Mouse (Mus musculus): ENCODE data around the gene Dscaml1.

The Dscaml1 gene

GRCm38 (mm10) chr9:45457200-45457599, 30.8 kb downstream of the Dscaml1 start:
- DNase-seq: no peak

- no peak for DNase-seq
Measured at GRCm38 (mm10) chr9:45458363-45458762, 31.9 kb downstream of the Dscaml1 start.

DNA sequence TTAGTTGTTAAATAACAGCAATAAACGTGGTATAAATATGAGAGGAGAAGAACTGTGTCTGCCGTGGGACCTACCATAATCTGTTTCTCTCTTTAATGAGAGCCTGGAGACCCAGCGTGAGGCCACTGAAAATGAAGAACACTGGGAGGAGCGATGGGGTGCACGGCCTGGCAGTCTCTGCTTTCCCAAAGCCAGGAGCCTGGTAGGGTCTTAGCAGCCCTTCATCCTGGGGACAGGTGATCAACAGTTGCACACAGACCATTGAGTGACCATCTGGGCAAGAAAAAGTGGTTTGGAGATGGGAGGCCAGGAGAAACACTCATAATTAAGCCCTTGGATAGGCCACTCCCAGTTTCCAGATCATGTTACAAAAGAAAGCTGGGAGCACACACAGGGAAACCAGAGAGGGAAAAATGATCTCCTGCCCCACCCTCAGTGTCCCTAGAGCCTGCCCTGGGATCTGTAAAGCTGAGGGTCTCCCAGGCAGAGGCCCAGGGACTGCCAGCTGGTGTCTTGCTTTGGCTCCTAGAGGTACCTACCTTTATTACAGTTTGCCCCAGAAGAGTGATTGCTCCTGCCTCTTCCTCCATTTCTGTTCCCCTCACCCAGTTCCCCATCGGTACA, 39.1 kb downstream of the Dscaml1 start:
- no peak for DNase-seq

DNA sequence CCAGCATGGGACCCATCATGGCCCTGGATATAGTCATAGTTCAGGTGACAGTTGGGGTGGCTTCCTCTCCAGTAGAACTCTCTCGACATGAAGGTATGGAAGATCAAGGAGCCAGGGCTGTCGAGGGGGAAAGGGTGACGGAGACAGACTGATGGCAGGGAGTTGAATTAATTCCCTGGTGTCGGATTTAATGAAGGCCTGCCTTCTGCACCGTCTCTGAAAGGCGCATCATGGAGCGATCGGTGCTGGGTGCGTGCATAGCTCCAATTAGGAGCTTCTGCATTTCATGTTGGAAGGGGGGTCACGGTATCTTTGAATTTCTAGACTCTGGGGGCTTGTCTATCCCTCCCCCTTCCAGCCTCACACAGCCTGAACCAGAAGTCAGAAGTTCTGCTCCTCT, 41.8 kb downstream of the Dscaml1 start:
- no peak for DNase-seq

- no peak for DNase-seq
Measured at GRCm38 (mm10) chr9:45470746-45471471, 44.5 kb downstream of the Dscaml1 start.

DNA sequence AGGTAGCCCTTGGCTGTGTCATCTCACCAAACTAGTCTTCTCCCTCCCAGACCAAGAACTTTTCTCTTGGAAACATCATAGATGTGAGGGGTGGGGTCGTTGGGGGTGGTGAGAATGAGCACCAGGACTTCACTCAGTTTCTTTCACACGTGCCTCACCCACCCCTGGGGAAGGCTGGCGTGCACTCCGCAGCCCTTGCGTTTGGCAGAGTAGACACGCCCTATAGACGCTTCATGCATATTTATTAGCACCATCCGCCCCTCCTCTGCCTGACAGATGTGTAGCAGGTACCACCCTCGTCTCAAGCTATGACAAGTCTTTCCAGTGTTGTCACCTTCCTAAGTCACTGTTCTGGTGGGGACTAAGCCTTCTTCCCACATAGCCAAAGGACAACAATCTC, 45.3 kb downstream of the Dscaml1 start:
- no peak for DNase-seq

GRCm38 (mm10) chr9:45474874-45475273, 48.4 kb downstream of the Dscaml1 start:
- no peak for DNase-seq

- no peak for DNase-seq
Measured at GRCm38 (mm10) chr9:45480936-45481335, 54.5 kb downstream of the Dscaml1 start.

GRCm38 (mm10) chr9:45486665-45487074, 60.2 kb downstream of the Dscaml1 start:
- no peak for DNase-seq

GRCm38 (mm10) chr9:45487179-45487801, 60.9 kb downstream of the Dscaml1 start:
- DNase-seq: no peak

DNA sequence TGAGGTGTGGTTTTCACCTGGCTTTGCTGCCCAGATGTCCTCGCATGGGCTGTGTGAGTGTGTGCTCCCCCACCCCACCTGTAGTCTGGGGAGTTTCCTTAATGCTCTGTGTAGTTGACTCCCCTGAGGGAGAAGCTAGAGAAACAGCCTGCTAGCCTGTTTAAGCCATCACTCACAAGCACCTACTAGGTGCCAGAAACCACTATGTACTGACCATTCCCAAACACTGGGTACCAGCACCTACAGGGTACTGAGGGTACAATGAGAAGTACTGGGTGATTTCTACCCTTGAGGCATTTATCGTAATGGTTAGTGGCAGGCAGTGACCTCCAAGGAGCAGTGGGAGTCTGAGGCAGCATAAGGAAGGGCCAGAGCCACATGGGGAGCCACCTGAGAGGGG, 64.5 kb downstream of the Dscaml1 start:
- DNase-seq: no peak

- DNase-seq: no peak
Measured at GRCm38 (mm10) chr9:45494889-45495288, 68.5 kb downstream of the Dscaml1 start.

DNA sequence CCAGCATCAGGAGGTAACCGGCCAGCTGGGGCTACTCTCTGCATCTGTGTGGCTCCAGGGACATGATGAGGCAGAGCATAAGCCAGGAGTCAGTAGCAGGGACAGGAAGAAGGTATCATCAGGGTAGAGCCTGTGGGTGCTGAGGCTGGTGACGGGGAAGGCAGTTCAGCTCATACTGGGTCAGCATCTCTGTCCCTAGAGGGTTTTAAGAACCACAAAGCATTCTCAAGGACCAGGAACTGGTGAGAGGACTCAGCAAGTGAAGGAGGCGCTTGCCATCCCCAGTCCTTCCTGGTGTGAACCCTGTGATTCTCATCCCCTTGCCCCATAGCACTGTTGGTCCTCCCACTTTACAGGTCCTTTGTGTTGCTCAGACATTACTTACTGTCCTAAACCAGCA, 69.9 kb downstream of the Dscaml1 start:
- DNase-seq: no peak

- DNase-seq: no peak
Measured at GRCm38 (mm10) chr9:45496944-45497343, 70.5 kb downstream of the Dscaml1 start.

GRCm38 (mm10) chr9:45499267-45499666, 72.8 kb downstream of the Dscaml1 start:
- no peak for DNase-seq

DNA sequence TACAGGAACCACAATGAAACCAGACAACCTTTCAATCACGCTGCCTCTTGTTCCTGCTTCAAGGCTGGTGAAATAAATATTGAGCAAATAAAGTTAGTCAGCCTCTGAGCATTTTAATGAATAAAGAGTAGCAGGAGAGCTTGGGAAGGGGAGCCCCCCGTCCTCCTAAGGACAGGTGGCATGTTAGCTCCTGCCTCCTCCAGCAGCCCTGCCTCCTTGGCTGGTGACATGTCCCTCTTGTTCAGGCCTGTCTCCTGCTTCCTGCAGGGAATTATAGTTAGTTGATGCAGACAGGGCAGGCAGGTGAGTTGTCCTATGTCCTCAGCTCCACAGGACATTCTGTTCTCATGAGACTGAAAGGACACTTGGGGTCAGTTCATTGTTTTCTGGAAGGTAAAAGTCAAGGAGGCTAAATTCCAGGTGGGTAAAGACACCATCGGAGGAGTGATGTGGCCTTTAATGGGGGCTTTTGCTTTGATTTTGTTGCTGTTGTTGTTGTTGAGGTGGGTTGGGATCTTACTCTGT, 73.7 kb downstream of the Dscaml1 start:
- DNase-seq: no peak

DNA sequence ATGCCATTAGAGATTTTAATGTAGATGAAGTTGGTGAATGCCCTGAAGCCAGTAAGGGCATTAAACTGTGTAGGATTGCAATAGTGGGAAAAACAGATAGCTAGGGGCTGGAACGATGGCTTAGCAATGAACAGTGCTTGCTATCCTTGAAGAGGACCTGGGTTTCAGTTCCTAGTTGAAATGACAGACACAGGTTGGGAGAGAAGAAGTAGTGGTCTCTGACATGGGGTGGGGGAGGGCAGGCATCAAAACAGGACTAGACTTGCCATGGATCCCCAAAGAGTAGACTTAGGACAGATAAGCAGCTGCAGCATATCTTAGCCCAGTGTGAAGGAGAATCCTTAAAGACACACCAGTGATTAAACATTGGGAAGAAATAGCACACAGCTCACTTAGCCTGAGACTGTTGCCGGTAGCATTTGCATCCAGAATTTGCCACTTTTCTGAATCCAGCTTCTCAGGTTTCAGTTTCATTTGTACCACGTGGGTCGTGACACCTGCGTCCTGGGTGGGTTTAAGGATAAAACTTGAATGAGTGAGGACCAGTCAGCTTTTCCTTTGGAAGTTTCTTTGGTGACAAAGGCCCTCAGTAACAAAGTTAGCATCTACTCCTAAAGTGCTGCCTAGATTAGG, 75.0 kb downstream of the Dscaml1 start:
- DNase-seq: no peak

- no peak for DNase-seq
Measured at GRCm38 (mm10) chr9:45501963-45502641, 75.7 kb downstream of the Dscaml1 start.

GRCm38 (mm10) chr9:45504977-45505376, 78.5 kb downstream of the Dscaml1 start:
- no peak for DNase-seq

GRCm38 (mm10) chr9:45505487-45505939, 79.1 kb downstream of the Dscaml1 start:
- DNase-seq: peak; percentile 58

- no peak for DNase-seq
Measured at GRCm38 (mm10) chr9:45507482-45507881, 81.1 kb downstream of the Dscaml1 start.

DNA sequence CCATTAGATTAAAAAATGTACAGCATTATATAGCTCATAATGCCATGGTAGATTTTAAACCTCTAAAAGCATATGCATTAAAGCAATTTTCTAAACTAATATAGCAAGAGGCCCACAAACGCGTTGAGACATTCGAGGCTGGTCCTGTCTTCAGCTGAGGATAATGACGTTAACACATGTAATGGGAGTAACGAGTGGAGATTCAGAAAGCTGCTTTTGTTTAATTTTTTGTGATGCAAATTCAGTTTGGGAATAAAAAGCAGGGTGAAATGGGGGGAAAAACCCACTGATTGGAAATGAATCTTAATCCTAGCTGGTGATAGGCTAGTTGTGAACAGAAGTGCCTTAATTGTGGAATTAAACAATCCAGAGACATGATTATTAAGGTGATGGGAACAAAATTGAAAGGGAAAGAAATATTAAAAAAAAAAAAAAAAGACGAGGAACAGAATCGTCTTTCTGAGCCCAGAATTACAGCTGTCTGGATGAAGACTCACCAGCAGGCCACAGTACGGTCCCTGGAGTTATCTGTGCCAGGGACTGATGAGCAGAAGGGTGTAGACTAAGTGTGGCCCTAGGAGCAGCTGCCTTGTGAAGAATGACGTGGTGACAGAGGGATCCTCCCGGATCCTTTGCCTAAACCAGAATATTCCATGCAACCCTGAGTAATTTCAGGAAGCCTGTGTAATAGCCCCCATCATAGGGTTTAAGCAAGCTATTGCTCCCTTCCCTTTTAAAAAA, 84.5 kb downstream of the Dscaml1 start:
- no peak for DNase-seq

All from liver (tissue).